Mouse (Mus musculus) spleen, adult 12 weeks (tissue): ENCODE data around the gene Aicda.
"Not testable (repeated sequence)": the region's sequence is repeated elsewhere in the genome, so short reads cannot be mapped to it uniquely, and the experiment has no call there.

Experiments used
- DNase-seq: peaks from one replicate; pipeline ENCODE4 v3.0.0; 2022; ENCODE audit warnings: low spot score

Gene Aicda

DNA sequence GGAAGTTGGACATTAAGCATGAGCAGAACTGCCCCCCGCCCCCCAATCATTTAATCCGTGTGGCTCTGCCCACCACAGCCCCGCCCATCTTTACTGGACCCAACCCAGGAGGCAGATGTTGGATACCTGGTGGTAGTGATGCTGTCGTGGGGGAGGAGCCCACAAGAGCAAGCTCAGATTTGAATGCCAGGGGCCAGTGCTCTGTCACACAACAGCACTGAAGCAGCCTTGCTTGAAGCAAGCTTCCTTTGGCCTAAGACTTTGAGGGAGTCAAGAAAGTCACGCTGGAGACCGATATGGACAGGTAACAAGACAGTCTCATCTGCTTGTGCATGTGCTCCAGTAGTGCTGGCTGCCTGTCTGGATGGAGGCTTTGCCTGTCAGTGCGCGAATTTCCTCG, at the start of gene Aicda:
Aicda (plus strand) TSS at position 196 of the 400 bp plus-strand sequence.
- DNase-seq: no peak

DNA sequence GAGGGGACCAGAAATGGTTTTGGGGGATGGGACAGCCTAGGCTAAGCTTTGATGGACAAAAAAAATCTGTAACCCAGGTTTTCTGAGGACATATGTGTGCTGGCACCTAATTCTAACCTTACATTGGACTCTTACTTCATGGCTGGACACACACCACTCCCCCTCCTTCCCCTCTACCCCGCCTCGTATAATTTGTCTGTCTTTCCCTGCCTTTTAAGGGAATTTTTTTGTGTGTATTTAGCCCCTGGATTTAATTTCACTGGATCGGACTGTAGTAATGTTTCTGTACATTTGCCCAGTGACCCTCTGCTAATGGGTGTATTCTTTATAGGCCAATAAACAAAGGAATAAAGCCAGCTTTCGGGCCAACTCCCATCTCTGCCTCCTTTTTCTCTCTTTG, 48.6 kb upstream of the Aicda start:
- DNase-seq: no peak

GRCm38 (mm10) chr6:122505545-122505944, 48.1 kb upstream of the Aicda start, which contains the start of gene Mfap5:
Gene Mfap5, plus strand, starts transcription at chr6:122505845.
- DNase-seq: no peak

DNA sequence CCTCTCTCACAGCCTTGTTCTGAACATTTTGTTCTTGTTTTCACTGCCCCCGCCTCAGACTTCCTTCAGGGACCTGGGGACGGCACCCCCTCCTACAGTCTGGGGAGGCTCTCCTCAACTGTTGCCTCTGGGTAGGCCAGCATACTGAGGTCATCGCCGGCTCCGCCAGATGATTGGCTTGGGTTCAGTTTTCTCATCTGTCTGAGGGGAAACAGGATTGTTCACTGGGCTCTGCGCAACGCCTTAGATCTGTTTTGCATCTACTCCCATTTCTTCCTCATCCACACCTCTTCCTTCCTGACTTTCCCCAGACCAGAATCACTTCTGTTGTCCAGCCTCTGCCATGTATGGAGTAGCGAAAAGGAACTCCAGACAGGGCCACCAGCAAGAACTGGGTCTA, 45.1 kb upstream of the Aicda start:
- DNase-seq: no peak

DNA sequence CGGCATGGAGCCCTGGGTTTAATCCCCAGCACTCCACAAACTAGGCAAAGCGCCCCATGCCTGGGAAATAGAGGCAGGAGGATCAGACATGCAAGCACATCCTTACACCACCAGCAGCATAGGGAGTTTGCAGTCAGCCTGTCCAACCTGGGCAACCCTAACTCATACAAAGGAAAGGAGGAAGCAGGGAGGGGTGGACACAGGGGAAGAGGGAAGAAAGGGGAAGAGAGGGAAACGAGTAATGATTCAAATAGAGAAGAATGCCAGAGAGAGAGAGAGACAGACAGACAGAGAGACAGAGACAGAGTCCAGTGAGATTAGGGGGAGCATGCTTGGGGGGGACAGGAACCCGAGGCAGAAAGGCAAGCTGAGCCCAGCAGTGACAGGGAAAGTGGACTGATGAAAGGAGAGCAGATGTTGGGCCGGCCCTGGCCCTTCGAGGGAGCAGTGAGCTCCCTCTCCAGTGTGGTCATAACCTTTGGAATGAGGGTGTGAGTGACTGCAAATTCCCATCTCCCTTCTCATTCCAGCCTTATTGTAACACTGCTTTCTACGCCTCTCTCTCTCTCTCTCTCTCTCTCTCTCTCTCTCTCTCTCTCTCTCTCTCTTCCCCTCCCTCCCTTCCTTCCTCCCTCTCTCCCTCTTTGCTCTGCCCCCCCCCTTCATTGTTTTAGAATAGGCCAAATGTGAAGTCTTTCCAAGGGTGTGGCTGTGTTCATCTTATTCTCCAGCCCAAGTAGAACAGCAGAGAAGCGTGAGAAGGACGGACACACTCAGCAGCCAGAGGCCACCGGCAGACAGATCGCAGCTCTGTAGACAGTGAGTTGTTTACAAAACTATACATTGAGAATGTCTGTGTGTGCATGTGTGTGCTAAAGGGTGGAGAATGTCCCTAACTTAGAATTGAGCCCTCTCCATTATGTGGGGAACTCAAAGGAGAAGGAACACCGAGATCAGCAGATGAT, 40.4 kb upstream of the Aicda start:
- DNase-seq: no peak

DNA sequence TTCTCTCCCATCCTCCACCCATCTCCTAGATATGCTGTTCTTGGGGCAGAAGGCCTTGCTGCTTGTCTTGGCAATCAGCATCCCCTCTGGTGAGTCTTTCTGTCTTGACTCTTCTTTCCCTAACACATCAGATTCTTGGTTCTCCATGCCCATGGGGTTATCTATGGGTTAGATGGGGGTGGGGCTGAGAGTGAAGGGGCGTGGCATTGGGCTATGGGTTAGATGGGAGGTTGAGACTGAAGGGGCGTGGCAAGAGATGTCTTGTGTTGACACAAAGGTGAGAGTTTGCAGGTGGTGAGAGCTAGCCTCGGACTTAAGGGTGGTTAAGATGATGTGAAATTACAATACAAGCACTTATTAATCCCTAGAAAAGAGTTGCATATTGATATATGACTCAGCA, 39.3 kb upstream of the Aicda start:
- DNase-seq: no peak

- not testable (repeated sequence) for DNase-seq
These were observed 37.8 kb upstream of the Aicda start for GRCm38 (mm10) chr6:122515762-122516161.

DNA sequence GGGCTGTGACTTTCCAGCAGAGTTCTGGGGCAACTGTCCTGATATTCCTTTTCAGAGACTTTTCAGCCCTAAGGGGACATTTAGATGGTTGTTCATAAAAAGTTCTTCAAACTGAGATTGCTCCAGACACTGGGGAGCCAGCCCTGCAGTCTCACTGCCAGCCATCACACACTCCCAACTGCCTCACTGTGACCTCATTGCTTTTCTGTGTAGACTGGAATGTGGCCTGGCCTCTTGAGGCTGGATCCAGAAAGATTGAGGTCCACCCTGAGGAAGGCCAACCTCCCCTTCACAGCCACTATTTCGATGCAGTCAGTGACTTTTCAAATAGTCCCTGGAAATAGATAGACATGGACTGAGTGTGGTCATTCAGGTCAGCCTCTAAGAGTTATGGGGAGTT, 35.9 kb upstream of the Aicda start:
- DNase-seq: no peak

DNA sequence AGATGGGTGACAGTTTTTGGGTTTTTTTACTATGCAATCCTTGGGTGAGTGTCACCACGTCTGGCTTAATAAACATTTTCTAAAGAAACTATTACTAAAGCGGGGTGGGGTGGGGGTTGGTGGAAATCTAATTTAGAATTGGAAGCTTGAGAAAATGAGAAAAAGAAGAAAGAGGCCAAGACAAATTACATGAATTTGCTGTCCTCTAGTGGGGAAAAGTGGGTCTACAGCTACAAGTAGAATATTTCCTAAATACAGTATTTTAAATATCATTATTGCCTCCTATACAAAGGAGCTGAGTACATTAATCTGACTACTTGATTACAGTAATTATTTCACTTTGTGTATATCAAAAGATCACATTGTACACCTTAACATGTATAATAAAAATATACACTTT, 34.2 kb upstream of the Aicda start:
- no peak for DNase-seq

GRCm38 (mm10) chr6:122522595-122522994, 31.0 kb upstream of the Aicda start:
- no peak for DNase-seq

GRCm38 (mm10) chr6:122523289-122523688, 30.3 kb upstream of the Aicda start:
- no peak for DNase-seq

DNA sequence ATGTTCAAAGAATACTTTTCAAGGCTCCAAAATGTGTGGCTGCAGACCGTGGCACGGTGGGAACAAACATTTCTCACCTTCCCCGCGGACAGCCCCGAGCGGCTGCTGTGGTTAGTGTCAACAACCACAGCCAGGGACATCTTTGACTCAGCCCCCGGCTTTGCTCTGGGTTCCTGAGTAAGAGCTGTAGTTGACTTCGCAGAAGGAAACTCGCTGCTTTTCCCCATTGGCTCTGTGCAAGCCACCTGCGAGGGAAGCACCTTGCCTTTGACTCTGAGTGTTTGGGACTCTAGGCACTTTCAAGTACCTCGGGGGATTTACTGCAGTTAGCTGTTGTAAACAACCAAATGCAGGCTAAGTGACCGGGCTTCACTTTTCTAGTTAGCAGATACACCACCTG, 26.0 kb upstream of the Aicda start:
- DNase-seq: peak; percentile 1

DNA sequence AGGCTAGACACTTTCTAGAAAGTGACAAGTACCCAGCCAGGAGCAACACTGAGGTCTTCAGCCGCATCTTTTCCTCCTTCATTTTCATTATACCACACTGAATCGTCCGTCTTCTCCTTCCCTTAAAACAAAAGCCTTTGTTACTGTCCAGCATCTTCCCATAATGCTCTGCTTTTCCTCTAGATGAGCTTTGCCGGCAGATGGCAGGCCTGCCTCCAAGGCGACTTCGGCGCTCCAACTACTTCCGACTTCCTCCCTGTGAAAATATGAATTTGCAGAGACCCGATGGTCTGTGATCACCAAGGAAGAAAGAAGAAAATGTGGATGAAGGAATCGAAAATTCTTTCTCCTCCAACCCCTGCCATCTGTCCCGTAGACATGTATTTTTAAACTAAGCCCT, 25.5 kb upstream of the Aicda start:
- no peak for DNase-seq

- DNase-seq: no peak
These were observed 22.0 kb upstream of the Aicda start for GRCm38 (mm10) chr6:122531466-122532174.

DNA sequence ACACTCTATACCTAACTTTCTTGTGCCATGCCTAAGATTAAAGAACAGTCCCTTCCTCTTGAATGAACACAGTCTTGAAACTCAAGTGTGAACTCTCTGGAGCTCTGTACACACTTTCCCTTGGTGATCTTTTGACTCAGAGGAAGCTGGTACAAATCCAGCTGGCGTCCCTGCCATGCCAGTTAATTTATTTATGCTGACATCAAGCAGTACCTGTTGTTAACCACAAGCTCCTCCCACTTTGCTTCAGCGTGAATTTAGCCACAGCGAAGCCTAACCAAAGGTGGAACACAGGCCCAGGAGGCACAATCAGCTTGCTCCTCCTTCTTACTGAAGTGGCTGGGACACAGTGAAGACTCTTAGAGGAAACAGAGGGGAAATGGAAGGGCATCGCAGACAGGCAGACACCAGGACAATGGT, 20.7 kb upstream of the Aicda start:
- DNase-seq: no peak

DNA sequence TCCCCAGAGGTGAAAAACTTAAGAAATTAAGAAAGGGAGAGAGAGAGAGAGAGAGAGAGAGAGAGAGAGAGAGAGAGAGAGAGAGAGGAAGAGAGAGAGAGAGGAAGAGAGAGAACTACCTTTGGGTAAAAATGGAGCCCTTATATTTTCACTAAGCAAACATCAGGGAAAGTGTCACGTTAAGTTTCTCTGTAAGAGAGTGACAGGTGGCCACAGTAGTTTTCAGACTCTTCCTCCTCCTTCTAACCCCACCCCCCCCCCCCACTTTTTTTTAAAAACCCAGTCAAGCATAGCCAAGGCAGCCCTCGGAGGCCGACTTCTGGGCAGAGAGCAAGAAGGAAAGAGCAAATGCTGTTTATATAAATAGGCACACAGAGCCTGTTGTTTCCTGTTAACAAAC, 19.6 kb upstream of the Aicda start:
- no peak for DNase-seq

DNA sequence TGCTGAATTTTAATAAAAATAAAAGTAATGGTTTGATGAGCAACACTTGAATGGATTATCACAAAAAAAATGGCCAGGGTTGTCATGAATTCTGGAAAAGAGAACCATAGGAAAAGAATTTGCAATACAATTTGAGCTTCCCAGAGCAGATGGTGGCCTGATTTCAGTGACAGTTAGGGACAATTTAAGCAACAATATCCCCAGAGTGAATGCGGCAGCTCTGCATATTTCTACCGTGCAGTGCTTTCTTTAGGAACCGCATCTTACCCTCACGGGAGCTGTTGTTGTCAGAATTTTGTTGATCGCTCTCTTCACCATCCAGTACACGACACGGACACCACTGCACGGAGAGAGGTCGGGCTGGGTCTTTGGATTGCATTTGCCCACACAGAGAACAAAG, 14.0 kb upstream of the Aicda start:
- DNase-seq: no peak

GRCm38 (mm10) chr6:122542459-122542858, 11.1 kb upstream of the Aicda start:
- not testable (repeated sequence) for DNase-seq

- DNase-seq: no peak
These were observed 10.0 kb upstream of the Aicda start for GRCm38 (mm10) chr6:122543574-122543973.

- DNase-seq: no peak
These were observed 8.9 kb upstream of the Aicda start for GRCm38 (mm10) chr6:122544672-122545071.

GRCm38 (mm10) chr6:122545289-122545882, 8.2 kb upstream of the Aicda start:
- DNase-seq: no peak

GRCm38 (mm10) chr6:122545948-122546347, 7.7 kb upstream of the Aicda start:
- DNase-seq: no peak

- DNase-seq: no peak
These were observed 501 bp downstream of the Aicda start for GRCm38 (mm10) chr6:122554102-122554501.
